Mouse (Mus musculus) right cerebral cortex, postnatal 4 days (tissue): ENCODE results near the gene Mss51.

ENCODE experiments used
- DNase-seq: peaks from one replicate; pipeline ENCODE4 v3.0.0-alpha.2; 2022

Mss51 gene

DNA sequence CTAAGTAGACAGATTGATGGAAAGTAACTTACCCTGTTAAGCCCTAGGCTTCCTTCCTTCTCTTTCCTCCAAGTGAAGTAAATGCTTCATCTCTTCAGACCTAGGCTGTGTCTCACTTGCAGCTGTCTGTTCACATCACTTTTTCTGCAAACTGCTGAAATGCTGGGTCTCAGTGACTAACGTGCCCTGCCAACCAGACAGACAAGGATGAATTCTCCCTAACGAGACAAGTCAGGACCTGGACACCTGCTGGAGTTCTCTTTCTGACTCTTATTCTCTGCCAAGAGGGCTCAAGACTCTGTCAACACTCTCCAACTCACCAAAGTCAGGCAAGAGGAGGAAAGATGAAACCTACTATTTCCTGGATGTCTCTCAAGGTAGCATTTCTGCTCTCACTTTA lies at the start of gene Mss51:
Gene Mss51 (minus strand): TSS at position 299 of the 400 bp plus-strand sequence.
- no peak for DNase-seq

DNA sequence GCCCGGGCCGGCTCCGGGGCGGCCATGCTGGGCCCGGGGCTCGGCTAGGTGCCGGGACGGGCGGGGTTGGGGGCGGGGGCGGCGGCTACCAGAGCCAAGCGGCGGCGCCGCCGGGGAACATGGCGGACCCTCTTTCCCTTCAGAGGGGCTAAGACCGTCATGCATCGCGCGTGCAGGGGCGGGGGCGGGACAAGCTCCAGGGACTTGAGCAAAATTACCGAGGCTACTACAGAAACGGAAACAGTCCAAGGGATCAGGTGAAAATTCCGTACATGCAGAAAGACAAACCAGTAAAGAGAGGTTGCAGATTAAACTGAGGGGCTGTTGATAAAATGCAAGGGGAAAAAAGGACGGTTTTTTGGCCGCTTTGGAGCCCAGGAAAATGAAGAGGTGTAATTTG lies 49.7 kb upstream of the Mss51 start, which contains the start of gene Ppp3cb:
Gene Ppp3cb (minus strand): TSS at position 159 of the 400 bp plus-strand sequence.
- DNase-seq: peak; percentile 88

DNA sequence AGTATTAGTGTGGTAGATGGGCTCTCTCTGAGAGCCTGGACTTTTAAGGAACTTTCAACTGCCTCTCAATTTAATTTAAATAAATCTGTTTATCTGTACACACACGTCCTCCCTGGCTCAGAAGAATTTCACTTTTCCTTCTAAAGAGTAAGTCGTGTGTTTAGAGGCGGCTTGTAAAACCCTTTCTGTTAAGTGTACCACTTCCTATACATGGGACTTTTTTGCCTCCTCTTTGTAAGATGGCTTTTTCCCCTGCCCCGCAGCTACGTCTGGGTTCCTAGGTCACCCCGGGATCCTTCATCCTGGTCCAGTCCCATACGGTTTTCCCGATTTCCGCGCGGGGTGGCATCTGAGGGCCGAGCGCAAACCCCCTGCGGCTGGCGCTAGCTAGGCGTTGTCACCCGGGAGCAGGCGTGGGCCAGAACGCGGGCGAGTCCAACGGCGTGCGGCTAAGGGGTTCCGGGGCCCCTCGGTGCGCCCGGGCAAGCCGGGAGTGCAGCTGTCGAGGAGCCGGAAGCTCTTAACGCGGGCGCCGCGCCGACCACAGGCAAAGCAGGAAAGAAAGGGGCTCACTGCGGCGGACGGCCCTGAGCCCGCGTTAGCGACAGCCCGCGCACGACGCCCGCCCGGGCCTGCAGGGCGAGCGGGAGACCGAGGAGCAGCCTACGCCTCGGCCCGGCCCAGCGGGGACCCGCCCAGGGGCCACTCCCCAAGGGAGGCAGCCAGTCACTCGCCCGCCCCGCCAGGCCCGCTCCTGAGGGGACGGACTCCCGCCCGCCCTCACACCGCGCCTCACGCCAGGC lies 49.0 kb upstream of the Mss51 start:
- DNase-seq: peak; percentile 76

DNA sequence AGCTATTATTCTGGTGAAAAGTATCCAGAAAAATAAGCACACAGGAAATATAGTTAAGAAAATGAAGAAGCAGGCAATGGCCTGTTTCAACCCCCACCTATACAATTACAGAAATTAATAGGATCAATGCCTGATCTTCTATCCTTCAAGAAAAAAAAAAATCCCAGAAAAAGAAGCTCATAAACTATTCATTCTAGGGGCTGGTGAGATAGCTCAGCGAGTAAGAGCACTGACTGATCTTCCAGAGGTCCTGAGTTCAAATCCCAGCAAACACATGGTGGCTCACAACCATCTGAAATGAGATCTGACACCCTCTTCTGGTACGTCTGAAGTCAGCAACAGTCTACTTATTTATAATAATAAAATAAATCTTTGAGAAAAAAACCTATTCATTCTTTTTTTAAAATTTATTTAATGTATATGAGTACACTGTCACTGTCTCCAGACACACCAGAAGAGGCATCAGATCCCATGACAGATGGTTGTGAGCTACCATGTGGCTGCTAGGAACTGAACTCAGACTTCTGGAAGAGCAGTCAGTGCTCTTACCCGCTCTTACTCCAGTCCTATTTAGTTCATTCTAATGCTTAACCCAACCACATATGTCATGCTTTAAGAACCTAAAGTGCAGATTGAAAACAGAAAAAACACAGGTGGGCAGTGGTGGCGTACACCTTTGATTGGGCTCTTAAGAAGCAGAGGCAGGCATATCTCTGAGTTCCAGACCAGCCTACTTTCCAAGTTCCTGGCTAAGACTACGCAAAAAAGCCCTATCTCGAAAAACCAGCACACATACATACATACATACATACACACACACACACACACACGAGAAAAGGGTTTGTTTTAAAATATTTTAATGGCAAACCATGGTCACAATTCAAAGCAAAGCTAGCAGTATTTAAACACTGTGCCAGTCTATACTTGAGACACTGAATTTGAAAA lies 48.0 kb upstream of the Mss51 start:
- no peak for DNase-seq

DNA sequence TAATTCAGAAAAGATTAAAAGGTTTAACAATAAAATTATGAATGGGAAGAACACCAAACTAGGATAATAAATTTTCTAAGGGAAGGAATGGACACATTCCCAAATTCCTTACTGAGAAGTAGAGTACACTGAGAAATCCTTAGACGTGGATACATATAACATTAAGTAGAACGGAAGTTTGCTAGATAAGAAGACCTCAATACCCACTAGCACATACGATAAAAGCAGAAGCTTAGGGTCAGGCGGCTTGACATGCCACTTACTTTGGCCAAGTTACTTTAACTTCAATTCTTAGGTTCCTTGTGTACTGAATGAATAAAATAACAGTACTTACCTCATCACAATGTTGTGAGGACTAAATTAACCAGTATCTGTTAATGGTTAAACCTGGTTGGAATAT lies 32.9 kb upstream of the Mss51 start:
- no peak for DNase-seq

DNA sequence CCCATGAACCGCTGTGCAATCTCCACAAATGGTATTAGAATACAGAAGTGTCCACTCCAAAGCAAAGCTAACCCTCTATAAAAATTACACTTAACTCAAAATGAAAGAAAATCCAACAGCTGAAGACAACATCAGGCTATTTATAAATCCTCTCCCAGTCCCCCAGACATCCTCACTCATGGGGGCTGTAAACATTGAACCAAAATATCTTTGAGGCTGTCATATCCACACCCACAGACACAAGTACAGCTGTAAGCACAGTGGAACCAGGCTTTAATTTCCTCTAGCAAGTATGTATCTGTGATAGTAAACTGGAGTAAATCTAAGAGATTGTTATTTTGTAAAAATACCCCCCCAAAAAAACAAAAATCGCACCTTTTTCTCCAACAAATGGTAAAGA lies 23.5 kb upstream of the Mss51 start:
- no peak for DNase-seq

DNA sequence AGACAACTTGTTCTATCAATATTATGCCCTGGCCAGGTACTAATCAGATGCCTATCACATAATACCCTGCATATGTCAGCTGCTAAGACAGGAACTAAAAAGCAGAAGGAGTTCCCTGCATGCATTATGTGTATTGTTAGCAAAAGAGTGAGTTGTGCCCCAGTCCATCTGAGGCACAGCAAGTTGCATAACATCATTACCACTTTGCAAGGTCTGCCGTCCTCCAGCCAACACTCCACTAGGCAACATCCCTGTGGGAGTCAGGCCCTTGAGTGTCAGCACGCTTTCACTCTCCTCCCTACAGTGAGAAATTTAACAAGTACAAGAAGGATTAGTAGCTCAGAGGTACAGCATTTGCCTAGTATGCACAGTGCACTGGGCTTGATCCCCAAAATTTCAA lies 11.7 kb upstream of the Mss51 start:
- DNase-seq: no peak

DNA sequence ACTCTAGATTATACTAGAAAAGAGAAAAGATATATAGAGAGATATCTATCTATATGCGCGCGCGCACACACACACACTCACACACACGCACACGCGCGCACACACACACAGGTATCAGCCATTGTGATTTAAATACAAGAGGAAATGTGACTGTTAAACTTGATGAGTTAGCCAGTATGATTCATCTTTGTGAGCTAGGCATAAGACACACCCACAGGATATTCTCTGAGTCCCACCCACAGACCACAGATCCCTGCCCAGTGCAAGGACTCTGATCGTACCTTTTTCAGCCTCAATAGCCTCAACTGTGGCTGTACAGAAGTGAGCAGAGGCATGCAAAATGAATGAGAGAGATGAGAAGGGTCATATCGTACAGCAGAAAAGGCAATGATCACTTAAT lies 6.3 kb upstream of the Mss51 start:
- DNase-seq: no peak

DNA sequence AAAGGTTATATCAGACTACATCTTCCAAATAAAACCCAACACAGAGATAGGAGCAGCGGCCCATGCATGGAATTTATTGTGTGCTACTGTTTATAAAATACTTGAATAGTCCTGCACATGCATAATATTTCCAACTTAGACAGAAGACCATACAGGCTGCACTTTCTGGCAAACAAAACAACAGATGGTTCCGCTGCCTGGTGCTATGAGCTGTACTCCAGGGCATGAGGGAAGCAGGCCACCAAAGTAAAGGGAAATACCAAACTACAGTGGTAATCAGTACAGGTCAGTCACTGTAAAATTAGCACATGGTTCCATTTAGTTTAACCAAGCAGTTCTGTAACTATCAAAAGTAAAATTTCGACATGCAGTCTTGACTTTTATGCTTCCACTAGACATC lies 3.3 kb upstream of the Mss51 start:
- DNase-seq: no peak

DNA sequence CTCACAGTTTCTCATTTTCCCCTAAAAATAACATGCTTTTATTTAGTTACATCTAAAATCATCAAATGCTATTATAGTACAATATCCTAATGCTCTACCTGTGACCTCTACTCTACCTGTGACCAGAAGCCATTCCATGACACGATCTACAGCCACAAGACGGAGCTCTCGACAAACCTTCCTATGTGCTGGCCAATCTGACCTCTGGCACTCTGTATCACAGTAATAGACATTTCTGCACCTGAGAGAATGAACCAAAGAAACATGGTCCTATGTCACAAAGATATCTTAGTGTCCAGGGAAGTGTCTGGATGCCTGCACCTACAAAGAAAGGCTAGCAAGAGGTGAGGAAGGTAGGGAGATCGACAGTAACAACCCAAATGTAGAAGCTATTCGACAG lies 10.7 kb downstream of the Mss51 start:
- no peak for DNase-seq

DNA sequence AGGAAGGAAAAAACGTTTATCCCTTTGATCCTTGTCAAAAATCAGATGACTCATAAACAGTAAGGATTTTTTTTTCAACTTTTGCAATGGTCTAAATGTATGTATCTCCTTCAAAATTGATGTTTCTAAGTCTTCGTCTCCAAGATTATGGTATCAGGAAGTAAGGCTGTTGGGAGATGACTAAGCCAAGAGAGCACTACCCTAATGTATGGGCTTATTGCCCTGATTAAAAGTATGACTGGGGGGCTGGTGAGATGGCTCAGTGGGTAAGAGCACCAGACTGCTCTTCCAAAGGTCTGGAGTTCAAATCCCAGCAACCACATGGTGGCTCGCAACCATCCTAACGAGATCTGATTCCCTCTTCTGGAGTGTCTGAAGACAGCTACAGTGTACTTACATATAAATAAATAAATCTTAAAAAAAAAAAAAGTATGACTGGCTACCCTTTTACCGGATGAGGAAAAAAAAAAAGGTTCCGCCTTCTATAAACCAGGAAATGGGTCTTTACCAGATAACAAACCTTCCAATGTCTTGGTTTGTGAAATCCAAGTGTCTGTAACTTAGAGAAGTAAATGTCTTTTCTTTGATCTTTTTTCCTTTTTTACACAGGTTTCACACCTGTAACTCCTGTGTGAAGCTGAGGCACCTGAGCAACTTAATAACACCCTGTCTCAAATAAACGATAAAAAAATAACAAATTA lies 14.5 kb downstream of the Mss51 start:
- DNase-seq: no peak

DNA sequence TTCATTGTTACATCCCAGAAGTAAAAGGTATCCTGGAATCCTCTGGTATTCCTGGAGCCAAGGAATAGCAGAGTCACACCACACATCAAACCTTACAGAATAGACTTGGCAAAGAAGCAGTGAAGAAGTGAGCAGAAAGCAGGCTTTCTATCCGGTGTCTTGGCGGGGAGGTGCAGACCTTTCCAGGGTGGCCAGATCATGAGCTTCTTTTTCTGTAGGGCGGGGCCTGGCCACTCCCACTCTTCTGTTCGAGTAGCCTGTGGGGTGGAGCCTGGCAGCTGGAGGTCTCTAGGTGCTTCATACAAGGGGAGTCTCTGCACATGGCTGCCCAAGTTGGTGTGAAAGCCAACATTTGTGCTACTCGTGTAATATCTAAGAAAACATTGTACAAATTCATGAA lies 15.5 kb downstream of the Mss51 start:
- no peak for DNase-seq

DNA sequence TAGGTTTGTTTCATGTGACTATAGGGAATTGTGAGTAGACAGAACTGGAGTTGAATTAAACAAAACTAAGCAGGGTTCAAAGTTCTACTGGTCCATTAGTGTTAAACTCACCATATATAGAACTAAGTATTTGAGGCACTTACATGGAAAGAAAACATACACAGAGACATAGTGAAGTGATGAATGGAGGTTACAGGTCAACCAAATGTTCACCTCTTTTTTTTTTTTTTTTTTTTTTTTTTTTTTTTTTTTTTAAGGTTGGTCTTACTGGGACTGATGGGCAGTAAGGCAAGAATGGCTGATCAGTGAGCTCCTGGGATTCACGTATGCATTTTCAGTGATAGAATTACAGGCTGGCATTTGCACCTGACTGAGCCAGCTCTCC lies 16.5 kb downstream of the Mss51 start:
- DNase-seq: no peak

DNA sequence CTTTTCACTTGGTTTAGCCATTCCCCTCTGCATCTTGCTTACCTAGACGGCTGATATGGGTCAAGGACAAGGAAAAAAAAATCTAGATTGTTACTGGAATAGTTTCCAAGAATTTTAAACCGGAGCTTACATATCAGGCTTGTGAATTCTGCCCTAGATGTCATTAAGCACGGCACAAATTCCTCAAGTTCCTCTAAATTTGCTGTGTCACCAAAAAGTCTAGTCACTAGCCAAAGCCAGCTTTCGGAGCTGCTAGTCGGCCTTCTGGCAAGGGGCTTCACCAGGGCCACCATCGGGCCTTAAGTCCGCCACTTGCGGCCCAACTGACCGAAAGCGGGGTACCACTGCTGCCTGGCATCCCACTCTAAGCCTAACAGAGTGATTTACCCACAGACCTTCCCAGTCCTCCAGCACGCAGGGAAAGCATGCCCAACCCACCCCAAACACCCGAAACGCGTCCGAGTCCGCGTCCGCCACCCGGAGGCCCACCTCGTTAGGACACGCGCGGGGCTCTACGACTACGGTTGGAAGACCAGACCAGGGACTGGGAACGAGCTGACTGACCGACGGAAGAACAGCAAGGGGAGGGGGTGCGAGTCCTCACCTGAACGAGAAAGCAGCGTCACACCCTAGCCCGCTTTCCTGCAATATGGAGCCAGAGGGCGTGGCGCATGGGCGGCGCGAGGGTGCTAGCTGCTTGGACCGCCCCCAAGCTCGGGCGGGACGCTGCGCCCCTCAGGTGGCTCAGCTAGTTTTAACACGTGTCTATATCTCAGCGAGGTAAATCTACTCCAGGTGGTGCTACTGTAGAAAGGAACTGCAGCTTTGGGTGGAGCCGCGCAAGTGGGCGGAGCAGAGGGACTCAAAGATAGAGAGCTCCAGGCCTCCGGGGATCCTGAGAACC lies 17.2 kb downstream of the Mss51 start, which contains the start of gene Anxa7:
Gene Anxa7 (minus strand): TSS at position 843 of the 904 bp plus-strand sequence.
- peak; percentile 69 for DNase-seq

DNA sequence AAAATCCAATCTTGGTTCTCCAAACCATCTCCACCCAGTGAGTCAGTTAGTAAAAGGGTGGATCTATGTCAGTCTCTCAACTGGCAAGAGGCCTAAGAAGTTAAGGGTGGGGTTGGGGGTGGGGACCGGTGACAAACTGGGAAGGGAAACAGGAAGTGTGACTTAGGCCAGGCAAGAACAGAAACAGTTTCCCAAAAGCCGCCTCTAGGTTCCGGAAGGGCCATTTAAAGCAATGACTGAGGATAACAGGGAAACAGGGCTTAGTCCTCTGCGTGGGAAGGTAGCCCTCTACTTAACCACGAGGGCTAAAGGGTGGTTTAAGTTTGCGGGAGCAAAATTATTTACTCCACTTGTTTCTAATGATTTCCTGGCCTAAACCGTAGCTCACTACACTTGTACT lies 17.9 kb downstream of the Mss51 start:
- no peak for DNase-seq

DNA sequence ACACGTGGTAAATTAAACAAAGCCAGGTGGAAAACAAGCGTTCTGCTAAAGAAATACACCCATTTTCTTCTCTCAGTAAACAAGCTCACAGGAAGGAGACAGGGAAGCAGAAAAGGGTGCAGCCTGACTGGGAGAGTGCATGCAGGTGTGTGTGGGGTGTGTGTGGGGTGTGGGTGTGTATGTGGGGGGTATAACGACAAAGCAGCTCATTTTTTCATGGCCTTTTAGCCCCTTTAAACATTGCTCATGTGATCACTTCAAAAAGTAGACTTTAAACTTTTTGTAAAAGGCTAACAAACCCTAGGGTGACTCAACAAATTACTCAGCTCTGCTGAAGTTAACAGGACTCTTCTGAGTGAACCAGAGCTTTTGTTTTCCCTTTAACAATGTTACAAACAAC lies 18.3 kb downstream of the Mss51 start:
- DNase-seq: no peak

DNA sequence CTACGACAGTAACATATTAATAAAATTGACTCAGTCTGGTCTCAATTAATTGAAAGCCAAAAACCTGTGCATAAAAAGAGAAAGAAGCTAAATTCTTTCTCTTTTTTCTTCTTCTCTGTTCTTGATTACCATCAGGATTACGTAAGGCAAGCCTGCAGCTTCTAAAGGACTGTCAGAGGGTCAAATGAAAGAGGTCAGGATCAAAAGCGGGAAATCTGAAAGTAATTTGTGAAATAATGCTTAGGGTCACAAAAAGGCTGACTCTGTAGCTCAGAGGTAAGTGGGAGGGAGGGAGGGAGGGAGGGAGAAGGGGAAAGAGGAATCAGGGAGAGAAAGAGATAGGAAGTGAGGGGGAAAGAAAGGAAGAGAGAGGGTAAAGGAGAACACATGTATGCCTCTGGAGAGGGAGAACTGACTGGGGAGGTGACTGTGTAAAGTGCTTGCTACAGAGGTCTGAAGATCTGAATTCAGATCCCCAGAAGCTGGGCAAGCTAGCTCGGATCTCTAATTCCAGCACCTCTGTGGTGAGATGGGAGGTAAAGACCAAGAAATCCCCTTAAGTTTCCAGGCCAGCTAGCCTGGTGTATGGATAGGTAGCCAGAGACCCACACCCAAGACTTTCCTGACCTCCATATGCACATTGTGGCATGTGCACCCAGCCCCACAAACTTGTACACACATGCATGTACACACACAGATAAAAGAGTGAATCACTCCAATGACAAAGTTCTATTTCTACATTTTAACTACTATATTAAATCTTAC lies 19.3 kb downstream of the Mss51 start:
- no peak for DNase-seq

DNA sequence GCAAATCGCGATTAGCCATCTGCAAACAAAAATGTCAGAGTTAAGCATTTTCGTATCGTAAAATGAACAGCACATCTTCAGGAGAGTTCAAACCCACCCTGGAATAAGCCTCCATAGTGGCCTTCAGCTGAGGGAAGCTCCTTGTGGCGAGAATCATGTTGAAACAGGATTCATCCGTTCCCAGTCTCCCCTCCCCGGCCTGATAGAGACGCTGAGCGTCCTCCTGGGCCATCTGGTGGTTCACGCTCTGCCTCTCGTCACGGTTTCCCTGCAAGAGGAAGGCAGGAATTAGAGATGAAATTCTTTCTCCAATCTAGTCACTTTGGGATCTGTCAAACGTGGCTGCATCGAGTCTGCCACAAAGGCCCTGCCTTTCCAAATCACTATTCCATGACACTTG lies 36.5 kb downstream of the Mss51 start:
- no peak for DNase-seq

DNA sequence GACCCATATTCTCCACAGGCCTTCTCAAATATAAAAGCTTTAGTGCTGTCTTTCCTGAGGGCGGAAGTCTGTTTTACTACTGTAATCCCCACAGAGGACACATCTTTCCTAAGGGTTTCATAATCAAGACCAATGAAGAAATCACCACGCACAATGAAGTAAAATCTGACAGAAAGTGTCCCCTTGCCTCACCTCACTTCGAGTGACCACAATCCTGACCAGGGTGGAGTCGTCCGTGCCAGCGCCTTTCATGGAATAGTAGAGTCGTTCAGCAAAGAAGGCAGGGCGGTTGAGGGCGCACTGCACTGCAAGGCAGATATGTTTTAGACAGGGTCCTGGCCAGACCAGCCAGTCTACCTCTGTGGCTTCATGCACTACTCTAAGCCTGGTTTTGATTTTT lies 38.3 kb downstream of the Mss51 start:
- no peak for DNase-seq

DNA sequence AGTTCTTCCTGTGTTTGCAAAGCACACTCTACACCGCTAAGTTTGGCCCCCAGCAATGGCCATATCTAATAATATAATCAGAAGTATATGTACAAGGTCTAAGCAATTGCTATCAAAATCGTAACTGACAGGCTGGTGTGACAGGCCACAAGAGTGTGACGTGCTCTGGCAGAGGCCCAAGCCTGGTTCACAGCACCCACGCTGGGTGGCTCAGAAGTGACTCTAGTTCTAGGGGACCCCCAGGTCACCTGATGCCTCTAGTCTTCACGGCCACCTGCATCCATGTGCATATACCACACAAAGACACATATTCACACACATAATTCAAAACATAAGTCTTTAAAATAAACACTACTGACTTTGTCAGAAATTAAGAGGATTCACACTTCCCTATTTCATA lies 43.8 kb downstream of the Mss51 start:
- no peak for DNase-seq

DNA sequence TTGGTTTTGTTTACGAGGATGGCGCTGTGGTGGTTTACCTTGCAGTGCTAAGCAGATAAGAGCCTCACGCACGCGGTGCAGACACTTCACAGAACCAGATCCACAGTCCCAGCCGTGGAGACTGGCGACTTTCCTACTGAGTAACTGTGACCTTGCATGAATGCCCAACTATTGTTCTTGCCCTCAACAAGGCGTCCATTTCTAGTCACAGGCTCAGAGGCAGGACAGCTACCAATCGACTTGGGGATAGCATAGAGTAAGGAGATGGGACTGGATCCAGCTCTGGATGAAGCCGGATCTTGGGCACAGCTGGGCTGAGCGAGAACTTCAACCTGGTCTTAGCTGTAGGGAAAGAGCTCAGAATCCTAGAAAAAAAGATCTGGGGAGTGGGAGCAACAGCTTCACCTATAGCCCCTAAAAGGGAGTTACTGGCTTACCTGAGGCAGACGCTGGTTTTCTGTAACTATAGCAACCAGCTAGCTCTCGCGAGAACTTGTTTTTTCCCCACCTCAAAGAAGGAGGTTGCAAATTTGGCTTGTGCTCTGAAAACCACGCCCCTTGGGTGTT lies 44.9 kb downstream of the Mss51 start, which contains the start of gene Cfap70:
Gene Cfap70 (minus strand): TSS at position 462 of the 567 bp plus-strand sequence.
- DNase-seq: peak; percentile 33
